25 mouse cellular contexts compared by ENCODE assay signal in genomic region chr14:76672899-76673298, GRCm38 (mm10).
DNase-seq lines count a peak whose midpoint lies in the region; ATAC-seq and TF ChIP-seq lines count a peak whose summit lies in the region.
"Had no signal": no experiment of that assay in that cellular context is flagged by ENCODE, and none has a peak within 500 bp of the region (broad histone marks: within the 10 kb centered on the region; RNA-seq: fewer than 3 reads in every experiment).

No protein-coding gene starts in this region.

- H3K4me1 ChIP-seq in liver, embryonic 11.5 days (replicated peaks; ENCODE audit: control insufficient read depth, insufficient read depth, low read length): peaks cover 20% of the 10 kb centered on the region
- H3K4me1 ChIP-seq in liver, postnatal 0 days (ENCODE audit: insufficient read depth): peaks cover 13% of the 10 kb centered on the region; the same call in 1 of the 2 replicates
- peaks cover 24% of the 10 kb centered on the region for H3K4me1 ChIP-seq in embryonic facial prominence, embryonic 15.5 days
- H3K4me1 ChIP-seq in stomach, postnatal 0 days (replicated peaks; ENCODE audit: control insufficient read depth, insufficient read depth): peaks cover 3% of the 10 kb centered on the region; the same call in 1 of the 2 replicates
- H3K4me1 ChIP-seq in lung, postnatal 0 days (ENCODE audit: insufficient read depth, low read depth, low read length): peaks cover 11% of the 10 kb centered on the region; the same call in 1 of the 2 replicates

- WGBS in liver, embryonic 11.5 days: 47% methylated on average over 6 of the region's 6 CpGs
- WGBS in liver, postnatal 0 days (ENCODE audit: insufficient replicate concordance): 42% methylated on average over 6 of the region's 6 CpGs
- WGBS in embryonic facial prominence, embryonic 15.5 days: 65% methylated on average over 6 of the region's 6 CpGs
- 62% methylated on average over 6 of the region's 6 CpGs for WGBS in stomach, postnatal 0 days
- WGBS in lung, postnatal 0 days: 63% methylated on average over 6 of the region's 6 CpGs

- no peak for ATAC-seq in liver, embryonic 11.5 days (replicated peaks; ENCODE audit: low FRiP score)
- no peak for ATAC-seq in liver, postnatal 0 days
- no peak for ATAC-seq in embryonic facial prominence, embryonic 15.5 days (ENCODE audit: insufficient number of reproducible peaks, low FRiP score, low TSS enrichment, low read depth)
- ATAC-seq in stomach, postnatal 0 days (ENCODE audit: low FRiP score, low TSS enrichment): 0 out of 2 replicates have a peak, but pooled peaks have one; percentile 2
- ATAC-seq in lung, postnatal 0 days: no peak
- ATAC-seq: hindbrain, embryonic 16.5 days; midbrain, embryonic 15.5 days had no signal

- no peak for TF ChIP-seq EP300 in liver, postnatal 0 days (IDR thresholded peaks at IDR 0.05; ENCODE audit: low read depth)
- TF ChIP-seq EP300 in stomach, postnatal 0 days (optimal IDR thresholded peaks at IDR 0.05): no peak
- TF ChIP-seq EP300 in lung, postnatal 0 days (IDR thresholded peaks at IDR 0.05): no peak

- DNase-seq in gastrocnemius, adult 2 months: no peak
- no peak for DNase-seq in gastrocnemius, postnatal 4 days (ENCODE audit: low spot score in 2 of 2)
- DNase-seq in liver, embryonic 11.5 days (ENCODE audit: low spot score): no peak
- no peak for DNase-seq in liver, postnatal 0 days
- DNase-seq in stomach, postnatal 0 days (ENCODE audit: low spot score): no peak
- no peak for DNase-seq in lung, postnatal 0 days (ENCODE audit: low spot score)
- DNase-seq: adrenal gland, postnatal 14 days; cerebellum, adult 8-10 months; cerebellum, postnatal 36 days; embryo, embryonic 11 days; kidney, adult 8-10 months; kidney, postnatal 10 days; lung, postnatal 10 days; right cerebral cortex, adult 18-20 months; right cerebral cortex, postnatal 4 days; thymus, postnatal 25 days had no signal

- intact Hi-C loops in gastrocnemius, adult 2 months (cut with DNase I): loop anchor here (5.0 kb wide), 2 partner anchors 41 to 69 kb away; no protein-coding TSS in a partner anchor

- no peaks in the 10 kb centered on the region for H3K27me3 ChIP-seq in liver, embryonic 11.5 days (replicated peaks; ENCODE audit: control insufficient read depth, insufficient read depth, low read length)
- no peaks in the 10 kb centered on the region for H3K27me3 ChIP-seq in liver, postnatal 0 days (ENCODE audit: insufficient read depth, low read length)
- no peaks in the 10 kb centered on the region for H3K27me3 ChIP-seq in embryonic facial prominence, embryonic 15.5 days
- H3K27me3 ChIP-seq in stomach, postnatal 0 days (ENCODE audit: control insufficient read depth, insufficient read depth, low read length): no peaks in the 10 kb centered on the region
- H3K27me3 ChIP-seq in lung, postnatal 0 days (replicated peaks; ENCODE audit: insufficient read depth, low read length): no peaks in the 10 kb centered on the region
- H3K27me3 ChIP-seq: heart, embryonic 15.5 days; intestine, embryonic 15.5 days; midbrain, embryonic 15.5 days had no signal

- H3K4me2 ChIP-seq in liver, embryonic 11.5 days: peak overlapping the region; percentile 33
- H3K4me2 ChIP-seq in liver, postnatal 0 days (ENCODE audit: low read depth, low read length): no peak overlapping the region
- H3K4me2 ChIP-seq in embryonic facial prominence, embryonic 15.5 days (replicated peaks): no peak overlapping the region
- no peak overlapping the region for H3K4me2 ChIP-seq in stomach, postnatal 0 days (replicated peaks; ENCODE audit: low read depth)
- no peak overlapping the region for H3K4me2 ChIP-seq in lung, postnatal 0 days (replicated peaks; ENCODE audit: low read depth, low read length)
- H3K4me2 ChIP-seq: heart, embryonic 15.5 days; intestine, embryonic 15.5 days; midbrain, embryonic 15.5 days had no signal

- no peaks in the 10 kb centered on the region for H3K9me3 ChIP-seq in liver, embryonic 11.5 days (ENCODE audit: control insufficient read depth, low read length)
- H3K9me3 ChIP-seq in liver, postnatal 0 days (ENCODE audit: low read length): no peaks in the 10 kb centered on the region
- no peaks in the 10 kb centered on the region for H3K9me3 ChIP-seq in embryonic facial prominence, embryonic 15.5 days (replicated peaks)
- no peaks in the 10 kb centered on the region for H3K9me3 ChIP-seq in stomach, postnatal 0 days (ENCODE audit: control insufficient read depth, low read length)
- no peaks in the 10 kb centered on the region for H3K9me3 ChIP-seq in lung, postnatal 0 days (ENCODE audit: low read length)
- H3K9me3 ChIP-seq: forebrain, embryonic 10.5 days; heart, embryonic 15.5 days; hindbrain, embryonic 10.5 days; intestine, embryonic 15.5 days; midbrain, embryonic 15.5 days had no signal

- no peak for TF ChIP-seq CTCF in gastrocnemius, adult 2 months (IDR thresholded peaks at IDR 0.05)
- no peak for TF ChIP-seq CTCF in liver, postnatal 0 days (IDR thresholded peaks at IDR 0.05; ENCODE audit: low read depth)
- no peak for TF ChIP-seq CTCF in stomach, postnatal 0 days (IDR thresholded peaks at IDR 0.05; ENCODE audit: low read depth)
- no peak for TF ChIP-seq CTCF in lung, postnatal 0 days (IDR thresholded peaks at IDR 0.05)

- H3K4me3 ChIP-seq in gastrocnemius, adult 2 months: no peak overlapping the region
- H3K4me3 ChIP-seq in liver, embryonic 11.5 days (ENCODE audit: low read depth, low read length): no peak overlapping the region
- no peak overlapping the region for H3K4me3 ChIP-seq in liver, postnatal 0 days (ENCODE audit: low read depth, low read length)
- no peak overlapping the region for H3K4me3 ChIP-seq in embryonic facial prominence, embryonic 15.5 days (replicated peaks)
- H3K4me3 ChIP-seq in stomach, postnatal 0 days (ENCODE audit: low read depth, low read length): no peak overlapping the region
- no peak overlapping the region for H3K4me3 ChIP-seq in lung, postnatal 0 days (ENCODE audit: low read depth, low read length)
- H3K4me3 ChIP-seq: forebrain, embryonic 10.5 days; heart, embryonic 15.5 days; hindbrain, embryonic 10.5 days; intestine, embryonic 15.5 days; left cerebral cortex, adult 2 months; midbrain, embryonic 15.5 days; myocyte had no signal

- peak overlapping the region; percentile 78; the same call in 1 of the 2 replicates for H3K27ac ChIP-seq in gastrocnemius, adult 2 months
- no peak overlapping the region for H3K27ac ChIP-seq in liver, embryonic 11.5 days (ENCODE audit: low read depth, low read length)
- no peak overlapping the region for H3K27ac ChIP-seq in liver, postnatal 0 days (ENCODE audit: low read depth)
- H3K27ac ChIP-seq in embryonic facial prominence, embryonic 15.5 days (replicated peaks): peak overlapping the region; percentile 22; the same call in 1 of the 2 replicates
- no peak overlapping the region for H3K27ac ChIP-seq in stomach, postnatal 0 days (replicated peaks)
- H3K27ac ChIP-seq in lung, postnatal 0 days (ENCODE audit: low read length): no peak overlapping the region
- H3K27ac ChIP-seq: forebrain, embryonic 10.5 days; hindbrain, embryonic 10.5 days; intestine, embryonic 15.5 days; left cerebral cortex, adult 2 months; midbrain, embryonic 15.5 days had no signal

- H3K36me3 ChIP-seq in liver, embryonic 11.5 days (ENCODE audit: control insufficient read depth, insufficient read depth, low read length): no peaks in the 10 kb centered on the region
- no peaks in the 10 kb centered on the region for H3K36me3 ChIP-seq in liver, postnatal 0 days (replicated peaks; ENCODE audit: insufficient read depth, low read length)
- H3K36me3 ChIP-seq in embryonic facial prominence, embryonic 15.5 days: no peaks in the 10 kb centered on the region
- no peaks in the 10 kb centered on the region for H3K36me3 ChIP-seq in stomach, postnatal 0 days (ENCODE audit: control insufficient read depth, insufficient read depth, low read length)
- no peaks in the 10 kb centered on the region for H3K36me3 ChIP-seq in lung, postnatal 0 days (ENCODE audit: insufficient read depth, low read length)
- H3K36me3 ChIP-seq: forebrain, embryonic 10.5 days; heart, embryonic 15.5 days; hindbrain, embryonic 10.5 days; intestine, embryonic 15.5 days; midbrain, embryonic 15.5 days had no signal

- no peak overlapping the region for H3K9ac ChIP-seq in liver, embryonic 11.5 days (ENCODE audit: low read depth, low read length)
- H3K9ac ChIP-seq in liver, postnatal 0 days (replicated peaks): no peak overlapping the region
- no peak overlapping the region for H3K9ac ChIP-seq in embryonic facial prominence, embryonic 15.5 days
- H3K9ac ChIP-seq in stomach, postnatal 0 days (ENCODE audit: low read length): no peak overlapping the region
- no peak overlapping the region for H3K9ac ChIP-seq in lung, postnatal 0 days (replicated peaks; ENCODE audit: low read depth)
- H3K9ac ChIP-seq: heart, embryonic 15.5 days; intestine, embryonic 15.5 days; midbrain, embryonic 15.5 days had no signal

Comparison
In these comparisons a context has a peak if more than half of its experiments do, and no peak if none do; other contexts are left out.
1. H3K27ac ChIP-seq: peak in gastrocnemius, adult 2 months (single experiment) and embryonic facial prominence, embryonic 15.5 days (single experiment); none in liver, embryonic 11.5 days (single experiment), liver, postnatal 0 days (single experiment), stomach, postnatal 0 days (single experiment) and lung, postnatal 0 days (single experiment).